In genomic region chr13:95375554-95375914, GRCm38 (mm10) we compare ENCODE assay signal across 8 mouse cellular contexts. TPM values are rescaled to one million over a fixed set of nuclear protein-coding genes. Genes with fewer than 3 reads are reported as not detected.
DNase-seq lines count a peak whose midpoint lies in the region; ATAC-seq and TF ChIP-seq lines count a peak whose summit lies in the region.

No protein-coding gene starts in this region.

- H3K27me3 ChIP-seq in heart, embryonic 12.5 days (replicated peaks) = no peaks in the 10 kb centered on the region
- H3K27me3 ChIP-seq in G1E (ENCODE audit: insufficient read depth, low read length) = peaks cover 3% of the 10 kb centered on the region; the same call in 1 of the 2 replicates
- H3K27me3 ChIP-seq in hindbrain, embryonic 11.5 days (ENCODE audit: control insufficient read depth, insufficient read depth, low read length) = no peaks in the 10 kb centered on the region

- peak overlapping the region; percentile 81 for H3K4me2 ChIP-seq in heart, embryonic 12.5 days
- H3K4me2 ChIP-seq in hindbrain, embryonic 11.5 days (replicated peaks; ENCODE audit: low read depth, low read length) = peak overlapping the region; percentile 32

- H3K9ac ChIP-seq in heart, embryonic 12.5 days = peak overlapping the region; percentile 93; the same call in 1 of the 2 replicates
- peak overlapping the region; percentile 34 for H3K9ac ChIP-seq in hindbrain, embryonic 11.5 days (ENCODE audit: low read depth, low read length)

- H3K4me3 ChIP-seq in heart, embryonic 12.5 days = peak overlapping the region; percentile 94
- peak overlapping the region; percentile 100 for H3K4me3 ChIP-seq in G1E (ENCODE audit: low read depth, low read length)
- peak overlapping the region; percentile 98 for H3K4me3 ChIP-seq in hindbrain, embryonic 11.5 days (ENCODE audit: low read depth, low read length)

- peaks cover 16% of the 10 kb centered on the region for H3K4me1 ChIP-seq in heart, embryonic 12.5 days (replicated peaks)
- H3K4me1 ChIP-seq in G1E (ENCODE audit: insufficient read depth, low read depth, low read length) = peaks cover 24% of the 10 kb centered on the region
- peaks cover 4% of the 10 kb centered on the region; the same call in 1 of the 2 replicates for H3K4me1 ChIP-seq in hindbrain, embryonic 11.5 days (replicated peaks; ENCODE audit: control insufficient read depth, insufficient read depth, low read length)

- no peak for DNase-seq in heart, postnatal 4 days
- DNase-seq in G1E (ENCODE audit: low spot score) = no peak
- DNase-seq in hindbrain, embryonic 11.5 days (ENCODE audit: low spot score) = no peak
- no peak for DNase-seq in frontal cortex, postnatal 10 days (ENCODE audit: low spot score in 2 of 2)
- DNase-seq in kidney, postnatal 4 days = no peak

- WGBS in heart, embryonic 12.5 days = 22% methylated on average over 6 of the region's 6 CpGs
- WGBS in hindbrain, embryonic 11.5 days = 28% methylated on average over 6 of the region's 6 CpGs

- TF ChIP-seq CTCF in G1E (IDR thresholded peaks at IDR 0.05; ENCODE audit: low read depth, low read length) = no peak

- H3K36me3 ChIP-seq in heart, embryonic 12.5 days = peaks cover 6% of the 10 kb centered on the region
- H3K36me3 ChIP-seq in G1E (replicated peaks) = peaks cover 24% of the 10 kb centered on the region
- H3K36me3 ChIP-seq in hindbrain, embryonic 11.5 days (ENCODE audit: control insufficient read depth, insufficient read depth, low read length) = peaks cover 1% of the 10 kb centered on the region; the same call in 1 of the 2 replicates

- no peaks in the 10 kb centered on the region for H3K9me3 ChIP-seq in heart, embryonic 12.5 days (replicated peaks)
- H3K9me3 ChIP-seq in G1E (replicated peaks) = peaks cover 6% of the 10 kb centered on the region; the same call in 1 of the 2 replicates
- no peaks in the 10 kb centered on the region for H3K9me3 ChIP-seq in hindbrain, embryonic 11.5 days (ENCODE audit: control insufficient read depth, low read length)

- H3K27ac ChIP-seq in heart, embryonic 12.5 days (ENCODE audit: poor library complexity, severe bottlenecking) = peak overlapping the region; percentile 70
- H3K27ac ChIP-seq in hindbrain, embryonic 11.5 days (ENCODE audit: low read depth, low read length) = no peak overlapping the region

- ATAC-seq in heart, embryonic 12.5 days (ENCODE audit: insufficient number of reproducible peaks, low FRiP score) = no peak
- no peak for ATAC-seq in G1E (ENCODE audit: extremely low read depth, insufficient number of reproducible peaks, low FRiP score, poor library complexity, severe bottlenecking)
- peak; percentile 41 for ATAC-seq in hindbrain, embryonic 11.5 days (ENCODE audit: low FRiP score)
- ATAC-seq in megakaryocyte progenitor cell, adult 5-6 weeks (replicated peaks; ENCODE audit: poor library complexity) = peak; percentile 8; the same call in 1 of the 2 replicates
- no peak for ATAC-seq in granulocyte monocyte progenitor cell, adult 5-6 weeks (replicated peaks; ENCODE audit: poor library complexity, severe bottlenecking)

RNA-seq across cellular contexts. Expression of gene Aggf1, which starts 0.4 kb away (rescaled TPM):
- 30.3 and 31.6 TPM in 2 replicates for polyA plus RNA-seq in heart, embryonic 12.5 days (2016; fragmentation: Nextera tagmentation; extraction: Ambion mirVana)
- 10 to 100 TPM; 27.9 to 28.3 TPM for total RNA-seq in heart, postnatal 4 days (2021)
- total RNA-seq in G1E (2014; fragmentation: Nextera tagmentation) = 30.6 and 35.6 TPM in 2 replicates
- 52.6 and 55.8 TPM in 2 replicates for total RNA-seq in G1E (2017)
- 31.0 and 34.7 TPM in 2 replicates for polyA plus RNA-seq in G1E (2012)
- polyA plus RNA-seq in hindbrain, embryonic 11.5 days (2014; fragmentation: Nextera tagmentation; extraction: Ambion mirVana) = 47.7 and 54.4 TPM in 2 replicates
- total RNA-seq in megakaryocyte progenitor cell, adult 5-6 weeks (2015) = 31.9 and 34.5 TPM in 2 replicates
- total RNA-seq in megakaryocyte progenitor cell, adult 5-6 weeks (2017) = 49.5 and 57.0 TPM in 2 replicates
- total RNA-seq in granulocyte monocyte progenitor cell, adult 5-6 weeks (2014; fragmentation: Nextera tagmentation) = 28.1 and 37.4 TPM in 2 replicates
- total RNA-seq in granulocyte monocyte progenitor cell, adult 5-6 weeks (2017) = 41.3 and 52.6 TPM in 2 replicates

RNA-seq across cellular contexts. Expression of gene Zbed3, which starts 52.1 kb away (rescaled TPM):
- 60.0 and 64.3 TPM in 2 replicates for polyA plus RNA-seq in heart, embryonic 12.5 days (2016; fragmentation: Nextera tagmentation; extraction: Ambion mirVana)
- 10 to 100 TPM; 47.5 to 49.6 TPM for total RNA-seq in heart, postnatal 4 days (2021)
- total RNA-seq in G1E (2014; fragmentation: Nextera tagmentation) (not detected in 2 replicates), G1E (2017) (0.12 and 0.33 TPM in 2 replicates)
- not detected in 2 replicates for polyA plus RNA-seq in G1E (2012)
- polyA plus RNA-seq in hindbrain, embryonic 11.5 days (2014; fragmentation: Nextera tagmentation; extraction: Ambion mirVana) = 50.8 and 53.8 TPM in 2 replicates
- 37.9 and 45.4 TPM in 2 replicates for total RNA-seq in megakaryocyte progenitor cell, adult 5-6 weeks (2015)
- total RNA-seq in megakaryocyte progenitor cell, adult 5-6 weeks (2017) = 7.9 and 8.5 TPM in 2 replicates
- 32.4 and 32.9 TPM in 2 replicates for total RNA-seq in granulocyte monocyte progenitor cell, adult 5-6 weeks (2014; fragmentation: Nextera tagmentation)
- total RNA-seq in granulocyte monocyte progenitor cell, adult 5-6 weeks (2017) = 4.6 and 5.0 TPM in 2 replicates

Comparison
In these comparisons a context has a peak if more than half of its experiments do, and no peak if none do; other contexts are left out.
1. ATAC-seq: peak in hindbrain, embryonic 11.5 days (single experiment) and megakaryocyte progenitor cell, adult 5-6 weeks (single experiment); none in heart, embryonic 12.5 days (single experiment), G1E (single experiment) and granulocyte monocyte progenitor cell, adult 5-6 weeks (single experiment).
2. RNA of gene Zbed3, which starts 52.1 kb away (total RNA-seq): 47.5 to 49.6 TPM in heart, postnatal 4 days, 7.9 to 45.4 TPM in megakaryocyte progenitor cell, adult 5-6 weeks and 4.6 to 32.9 TPM in granulocyte monocyte progenitor cell, adult 5-6 weeks; 0.12 to 0.33 TPM in G1E; every median in the first group is over 4 times any median in the second.
3. Peak in every context shown above with its lines, with median percentiles within 50 percentile points of each other: H3K4me3 ChIP-seq.